Mouse (Mus musculus): Measurements from ENCODE around the gene Pef1.

GRCm38 (mm10) chr4:130109666-130110065, 7.3 kb downstream of the Pef1 start:
- TF ChIP-seq CTCF (IDR thresholded peaks at IDR 0.05; ENCODE audit: low read depth) (no peak), EP300 (IDR thresholded peaks at IDR 0.05; ENCODE audit: low read depth) (no peak)
